Mouse (Mus musculus) testis, adult 10 weeks (tissue): ENCODE measurements around the gene Zc3hav1l. TPM values are rescaled to one million over a fixed set of nuclear protein-coding genes. Genes with fewer than 3 reads are reported as not detected.

Source experiments
- polyA plus RNA-seq: library from polyadenylated mRNA; stranded (reverse); fragments of 350-450 nt; fragmentation: Illumina TruSeq; extraction: RNeasy Lipid Tissue Mini Kit (QIAGEN cat#74804); gene quantifications from one replicate; pipeline ENCODE4 v1.2.3, GENCODE M21; 2014; ENCODE audit warnings: low read depth, low replicate concordance

The Zc3hav1l gene
- polyA plus RNA-seq, result 1.4 TPM

GRCm38 (mm10) chr6:38298761-38299401 is at the start of gene Zc3hav1l:
Gene Zc3hav1l, minus strand, starts transcription at chr6:38299259.

GRCm38 (mm10) chr6:38253736-38254641 is 45.1 kb downstream of the Zc3hav1l start, which contains the start of gene D630045J12Rik:
Gene D630045J12Rik, minus strand, starts transcription at chr6:38254009.

Other genes starting within 250 kb of the Zc3hav1l start
- gene Tmem213, start 190.0 kb downstream of the Zc3hav1l start, polyA plus RNA-seq, result not detected
- 0.42 TPM for gene Atp6v0a4, start 174.7 kb downstream of the Zc3hav1l start, polyA plus RNA-seq
- 1.1 TPM for gene D630045J12Rik, start 45.2 kb downstream of the Zc3hav1l start, polyA plus RNA-seq
- gene Zc3hav1, start 55.3 kb upstream of the Zc3hav1l start, polyA plus RNA-seq, result 6.7 TPM
- gene Ttc26, start 82.2 kb upstream of the Zc3hav1l start, polyA plus RNA-seq, result 43.7 TPM
- 54.8 TPM for gene Ubn2, start 134.7 kb upstream of the Zc3hav1l start, polyA plus RNA-seq
- gene Fmc1, start 234.2 kb upstream of the Zc3hav1l start, polyA plus RNA-seq, result 0.98 TPM